In genomic region chr7:112678418-112679170, GRCm38 (mm10) we compare ENCODE assay signal across 8 mouse cellular contexts. TPM values are rescaled to one million over a fixed set of nuclear protein-coding genes. Genes with fewer than 3 reads are reported as not detected.
DNase-seq lines count a peak whose midpoint lies in the region; ATAC-seq lines count a peak whose summit lies in the region.

No protein-coding gene starts in this region.

- peak overlapping the region; percentile 97 for H3K27ac ChIP-seq in embryonic facial prominence, embryonic 12.5 days
- H3K27ac ChIP-seq in heart, embryonic 11.5 days (ENCODE audit: low read depth, low read length): peak overlapping the region; percentile 99
- peak overlapping the region; percentile 50 for H3K27ac ChIP-seq in liver, embryonic 16.5 days (ENCODE audit: low read length)
- H3K27ac ChIP-seq in neural tube, embryonic 15.5 days (replicated peaks): peak overlapping the region; percentile 85

- no peaks in the 10 kb centered on the region for H3K27me3 ChIP-seq in embryonic facial prominence, embryonic 12.5 days
- H3K27me3 ChIP-seq in heart, embryonic 11.5 days (ENCODE audit: control insufficient read depth, insufficient read depth, low read length): no peaks in the 10 kb centered on the region
- peaks cover 41% of the 10 kb centered on the region for H3K27me3 ChIP-seq in liver, embryonic 16.5 days (ENCODE audit: control insufficient read depth, insufficient read depth, low read depth, low read length)
- no peaks in the 10 kb centered on the region for H3K27me3 ChIP-seq in neural tube, embryonic 15.5 days (replicated peaks)

- peak; percentile 49 for DNase-seq in urinary bladder, adult 2 months (ENCODE audit: low spot score)
- no peak for DNase-seq in urinary bladder, postnatal 10 days (ENCODE audit: low spot score)
- peak; percentile 76 for DNase-seq in kidney, adult 9 months
- DNase-seq in MN1 (ENCODE audit: low spot score): no peak

- WGBS in embryonic facial prominence, embryonic 12.5 days: under 1% methylated on average over 44 of the region's 44 CpGs
- under 1% methylated on average over 44 of the region's 44 CpGs for WGBS in heart, embryonic 11.5 days (ENCODE audit: insufficient replicate concordance)
- under 1% methylated on average over 44 of the region's 44 CpGs for WGBS in liver, embryonic 16.5 days (ENCODE audit: insufficient replicate concordance)
- under 1% methylated on average over 39 of the region's 44 CpGs for WGBS in neural tube, embryonic 15.5 days

- no peaks in the 10 kb centered on the region for H3K36me3 ChIP-seq in embryonic facial prominence, embryonic 12.5 days
- H3K36me3 ChIP-seq in heart, embryonic 11.5 days (ENCODE audit: control insufficient read depth, insufficient read depth, low read length): no peaks in the 10 kb centered on the region
- H3K36me3 ChIP-seq in liver, embryonic 16.5 days (ENCODE audit: control insufficient read depth, insufficient read depth): no peaks in the 10 kb centered on the region
- no peaks in the 10 kb centered on the region for H3K36me3 ChIP-seq in neural tube, embryonic 15.5 days

- H3K4me3 ChIP-seq in embryonic facial prominence, embryonic 12.5 days: peak overlapping the region; percentile 94
- peak overlapping the region; percentile 89 for H3K4me3 ChIP-seq in heart, embryonic 11.5 days (ENCODE audit: low read depth, low read length)
- H3K4me3 ChIP-seq in liver, embryonic 16.5 days (ENCODE audit: low read depth, low read length): peak overlapping the region; percentile 61
- peak overlapping the region; percentile 87 for H3K4me3 ChIP-seq in neural tube, embryonic 15.5 days (replicated peaks)

- peak overlapping the region; percentile 81 for H3K4me2 ChIP-seq in embryonic facial prominence, embryonic 12.5 days (replicated peaks)
- H3K4me2 ChIP-seq in heart, embryonic 11.5 days: peak overlapping the region; percentile 71
- peak overlapping the region; percentile 60 for H3K4me2 ChIP-seq in liver, embryonic 16.5 days (ENCODE audit: low read depth, low read length)
- peak overlapping the region; percentile 94 for H3K4me2 ChIP-seq in neural tube, embryonic 15.5 days

- H3K9ac ChIP-seq in embryonic facial prominence, embryonic 12.5 days: peak overlapping the region; percentile 51
- peak overlapping the region; percentile 98 for H3K9ac ChIP-seq in heart, embryonic 11.5 days (ENCODE audit: low read depth, low read length)
- H3K9ac ChIP-seq in liver, embryonic 16.5 days (ENCODE audit: low read depth, low read length): peak overlapping the region; percentile 42; the same call in 1 of the 2 replicates
- peak overlapping the region; percentile 76 for H3K9ac ChIP-seq in neural tube, embryonic 15.5 days (replicated peaks)

- ATAC-seq in embryonic facial prominence, embryonic 12.5 days (ENCODE audit: insufficient number of reproducible peaks, insufficient read depth, low FRiP score, low TSS enrichment): peak; percentile 42
- peak; percentile 66 for ATAC-seq in heart, embryonic 11.5 days (replicated peaks; ENCODE audit: insufficient number of reproducible peaks, low FRiP score, low TSS enrichment)
- ATAC-seq in liver, embryonic 16.5 days (ENCODE audit: low read depth): peak; percentile 40
- peak; percentile 72 for ATAC-seq in neural tube, embryonic 15.5 days (ENCODE audit: low FRiP score)

- H3K4me1 ChIP-seq in embryonic facial prominence, embryonic 12.5 days: peaks cover 22% of the 10 kb centered on the region
- peaks cover 27% of the 10 kb centered on the region for H3K4me1 ChIP-seq in heart, embryonic 11.5 days (ENCODE audit: control insufficient read depth, insufficient read depth, low read length)
- H3K4me1 ChIP-seq in liver, embryonic 16.5 days (ENCODE audit: control insufficient read depth, low read depth, low read length): no peaks in the 10 kb centered on the region
- H3K4me1 ChIP-seq in neural tube, embryonic 15.5 days: peaks cover 34% of the 10 kb centered on the region

- H3K9me3 ChIP-seq in embryonic facial prominence, embryonic 12.5 days: no peaks in the 10 kb centered on the region
- H3K9me3 ChIP-seq in heart, embryonic 11.5 days (replicated peaks; ENCODE audit: control insufficient read depth, low read length): no peaks in the 10 kb centered on the region
- H3K9me3 ChIP-seq in liver, embryonic 16.5 days (replicated peaks; ENCODE audit: control insufficient read depth, low read length): no peaks in the 10 kb centered on the region
- no peaks in the 10 kb centered on the region for H3K9me3 ChIP-seq in neural tube, embryonic 15.5 days (replicated peaks)

RNA-seq across cellular contexts. Expression of gene Tead1, which starts 0.5 kb away (rescaled TPM):
- 43.5 and 60.2 TPM in 2 replicates for polyA plus RNA-seq in urinary bladder, adult 2 months (2012; rRNA removed)
- 32.8 and 40.0 TPM in 2 replicates for polyA plus RNA-seq in embryonic facial prominence, embryonic 12.5 days (2016; fragmentation: Nextera tagmentation; extraction: Ambion mirVana)
- 23.2 and 35.5 TPM in 2 replicates for polyA plus RNA-seq in heart, embryonic 11.5 days (2014; fragmentation: Nextera tagmentation; extraction: Ambion mirVana)
- 1.5 and 1.7 TPM in 2 replicates for polyA plus RNA-seq in liver, embryonic 16.5 days (2015; fragmentation: Nextera tagmentation; extraction: Ambion mirVana)
- polyA plus RNA-seq in neural tube, embryonic 15.5 days (2015; fragmentation: Nextera tagmentation; extraction: Ambion mirVana): 14.4 and 15.9 TPM in 2 replicates

Comparison
In these comparisons a context has a peak if more than half of its experiments do, and no peak if none do; other contexts are left out.
1. DNase-seq: peak in urinary bladder, adult 2 months (single experiment) and kidney, adult 9 months (single experiment); none in urinary bladder, postnatal 10 days (single experiment) and MN1 (single experiment).
2. H3K9ac ChIP-seq: peak in every context shown above with its lines; median percentile 98 in heart, embryonic 11.5 days; 76 in neural tube, embryonic 15.5 days; 51 in embryonic facial prominence, embryonic 12.5 days; 42 in liver, embryonic 16.5 days.
3. Peak in every context shown above with its lines, with median percentiles within 50 percentile points of each other: ATAC-seq, H3K27ac ChIP-seq, H3K4me2 ChIP-seq and H3K4me3 ChIP-seq.